In genomic region chr8:126026584-126026983, GRCm38 (mm10) we compare ENCODE assay signal across 11 mouse cellular contexts. TPM values are rescaled to one million over a fixed set of nuclear protein-coding genes. Genes with fewer than 3 reads are reported as not detected.
DNase-seq lines count a peak whose midpoint lies in the region; ATAC-seq lines count a peak whose summit lies in the region.
"Had no signal": no experiment of that assay in that cellular context is flagged by ENCODE, and none has a peak within 500 bp of the region (broad histone marks: within the 10 kb centered on the region; RNA-seq: fewer than 3 reads in every experiment).

No protein-coding gene starts in this region.

- no peak overlapping the region for H3K4me3 ChIP-seq in embryonic facial prominence, embryonic 13.5 days
- no peak overlapping the region for H3K4me3 ChIP-seq in embryonic facial prominence, embryonic 10.5 days
- H3K4me3 ChIP-seq in embryonic facial prominence, embryonic 14.5 days (ENCODE audit: low read depth, low read length): no peak overlapping the region
- H3K4me3 ChIP-seq: midbrain, embryonic 12.5 days had no signal

- no peak for ATAC-seq in embryonic facial prominence, embryonic 13.5 days (ENCODE audit: insufficient number of reproducible peaks, insufficient read depth, low FRiP score, low TSS enrichment, low read depth)
- ATAC-seq in embryonic facial prominence, embryonic 14.5 days (ENCODE audit: low read depth): peak; percentile 63
- ATAC-seq in megakaryocyte progenitor cell, adult 5-6 weeks (replicated peaks; ENCODE audit: poor library complexity): peak; percentile 44

- DNase-seq in embryonic facial prominence, embryonic 10.5 days (ENCODE audit: low spot score): no peak
- DNase-seq in embryonic facial prominence, embryonic 14.5 days (ENCODE audit: low spot score): peak; percentile 68
- peak; percentile 70 to 71 for DNase-seq in kidney, postnatal 25 days
- no peak for DNase-seq in heart, postnatal 25 days (ENCODE audit: low spot score)
- DNase-seq in embryo, embryonic 11 days: no peak
- DNase-seq in adrenal gland, postnatal 10 days: no peak
- DNase-seq: adrenal gland, postnatal 36 days; gastrocnemius, postnatal 14 days had no signal

- 59% methylated on average over 9 of the region's 9 CpGs for WGBS in embryonic facial prominence, embryonic 13.5 days
- 93% methylated on average over 9 of the region's 9 CpGs for WGBS in embryonic facial prominence, embryonic 10.5 days
- WGBS in embryonic facial prominence, embryonic 14.5 days: 59% methylated on average over 9 of the region's 9 CpGs

- 0 out of 2 replicates have a peak overlapping the region, but pooled peaks have one; percentile 22 for H3K27ac ChIP-seq in embryonic facial prominence, embryonic 13.5 days
- H3K27ac ChIP-seq in embryonic facial prominence, embryonic 10.5 days (replicated peaks): no peak overlapping the region
- H3K27ac ChIP-seq in embryonic facial prominence, embryonic 14.5 days (replicated peaks; ENCODE audit: low read depth, low read length): no peak overlapping the region
- H3K27ac ChIP-seq: midbrain, embryonic 12.5 days had no signal

- H3K9me3 ChIP-seq in embryonic facial prominence, embryonic 13.5 days: no peaks in the 10 kb centered on the region
- no peaks in the 10 kb centered on the region for H3K9me3 ChIP-seq in embryonic facial prominence, embryonic 10.5 days
- H3K9me3 ChIP-seq in embryonic facial prominence, embryonic 14.5 days (ENCODE audit: control insufficient read depth, low read length): no peaks in the 10 kb centered on the region
- H3K9me3 ChIP-seq: midbrain, embryonic 12.5 days had no signal

- H3K27me3 ChIP-seq in embryonic facial prominence, embryonic 13.5 days: no peaks in the 10 kb centered on the region
- H3K27me3 ChIP-seq in embryonic facial prominence, embryonic 10.5 days (replicated peaks; ENCODE audit: low read depth, poor library complexity, severe bottlenecking): no peaks in the 10 kb centered on the region
- no peaks in the 10 kb centered on the region for H3K27me3 ChIP-seq in embryonic facial prominence, embryonic 14.5 days (replicated peaks; ENCODE audit: control insufficient read depth, insufficient read depth, low read length)
- H3K27me3 ChIP-seq: midbrain, embryonic 12.5 days had no signal

- H3K36me3 ChIP-seq in embryonic facial prominence, embryonic 13.5 days: no peaks in the 10 kb centered on the region
- 0 out of 2 replicates have a peak, but pooled peaks cover 3% of the 10 kb centered on the region for H3K36me3 ChIP-seq in embryonic facial prominence, embryonic 10.5 days (replicated peaks)
- H3K36me3 ChIP-seq in embryonic facial prominence, embryonic 14.5 days (ENCODE audit: control insufficient read depth, insufficient read depth, low read length): no peaks in the 10 kb centered on the region
- H3K36me3 ChIP-seq: midbrain, embryonic 12.5 days had no signal

- intact Hi-C loops in heart, postnatal 25 days (cut with DNase I): no loop called here

- no peak overlapping the region for H3K9ac ChIP-seq in embryonic facial prominence, embryonic 13.5 days
- H3K9ac ChIP-seq in embryonic facial prominence, embryonic 14.5 days (ENCODE audit: low read depth, low read length): no peak overlapping the region
- H3K9ac ChIP-seq: midbrain, embryonic 12.5 days had no signal

- H3K4me1 ChIP-seq in embryonic facial prominence, embryonic 13.5 days: peaks cover 15% of the 10 kb centered on the region
- no peaks in the 10 kb centered on the region for H3K4me1 ChIP-seq in embryonic facial prominence, embryonic 10.5 days
- no peaks in the 10 kb centered on the region for H3K4me1 ChIP-seq in embryonic facial prominence, embryonic 14.5 days (ENCODE audit: control insufficient read depth, insufficient read depth, low read length)
- H3K4me1 ChIP-seq: midbrain, embryonic 12.5 days had no signal

- H3K4me2 ChIP-seq in embryonic facial prominence, embryonic 13.5 days: no peak overlapping the region
- no peak overlapping the region for H3K4me2 ChIP-seq in embryonic facial prominence, embryonic 14.5 days (ENCODE audit: low read depth, low read length)
- H3K4me2 ChIP-seq: midbrain, embryonic 12.5 days had no signal

RNA-seq across cellular contexts. Expression of gene Kcnk1, which starts 31.6 kb away (rescaled TPM):
- polyA plus RNA-seq in embryonic facial prominence, embryonic 13.5 days (2015; fragmentation: Nextera tagmentation; extraction: Ambion mirVana): 19.8 and 22.2 TPM in 2 replicates
- 17.0 and 17.9 TPM in 2 replicates for polyA plus RNA-seq in embryonic facial prominence, embryonic 10.5 days (2016; fragmentation: Nextera tagmentation; extraction: Ambion mirVana)
- polyA plus RNA-seq in embryonic facial prominence, embryonic 14.5 days (2014; fragmentation: Nextera tagmentation; extraction: Ambion mirVana): 25.1 and 27.3 TPM in 2 replicates
- not detected in 2 replicates for total RNA-seq in megakaryocyte progenitor cell, adult 5-6 weeks (2015)
- not detected in 2 replicates for total RNA-seq in megakaryocyte progenitor cell, adult 5-6 weeks (2017)
- total RNA-seq in heart, postnatal 25 days (2021): under 1 TPM in 1 of 2 experiments, not detected in 1; 0.18 TPM
- 1 to 10 TPM in 1 of 2 experiments, under 1 TPM in 1; 1.00 to 1.1 TPM for total RNA-seq in adrenal gland, postnatal 10 days (2021)

Comparison
In these comparisons a context has a peak if more than half of its experiments do, and no peak if none do; other contexts are left out.
1. DNase-seq: peak in embryonic facial prominence, embryonic 14.5 days (single experiment) and kidney, postnatal 25 days (2 of 2); none in embryonic facial prominence, embryonic 10.5 days (single experiment), heart, postnatal 25 days (single experiment), embryo, embryonic 11 days (single experiment) and adrenal gland, postnatal 10 days (single experiment).